Mouse (Mus musculus) cerebellum, adult 9-11 months (tissue): Measurements from ENCODE around the gene Ciao2a.

ENCODE experiments used
- DNase-seq: peaks from one replicate; pipeline ENCODE4 v3.0.0; 2022

Ciao2a gene

DNA sequence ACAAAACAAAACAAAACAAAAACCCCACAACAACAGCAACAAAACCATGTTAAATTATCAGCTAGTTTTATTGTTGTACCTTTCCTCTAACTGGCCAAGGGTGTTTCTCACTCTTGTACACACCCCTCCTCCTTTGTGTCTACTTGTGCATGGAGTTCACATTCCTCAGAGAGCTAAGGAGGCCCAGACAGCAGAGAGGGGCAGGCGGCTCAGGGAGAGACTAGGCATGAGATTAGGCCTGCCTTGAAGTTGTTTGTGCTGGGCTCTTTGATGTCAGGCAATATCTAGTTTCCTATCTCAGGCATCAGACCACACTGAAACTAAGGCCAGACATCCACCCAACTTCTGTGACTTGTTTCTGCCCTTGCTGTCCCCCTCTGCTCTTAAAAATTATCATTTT is 41.8 kb downstream of the Ciao2a start:
- no peak for DNase-seq

DNA sequence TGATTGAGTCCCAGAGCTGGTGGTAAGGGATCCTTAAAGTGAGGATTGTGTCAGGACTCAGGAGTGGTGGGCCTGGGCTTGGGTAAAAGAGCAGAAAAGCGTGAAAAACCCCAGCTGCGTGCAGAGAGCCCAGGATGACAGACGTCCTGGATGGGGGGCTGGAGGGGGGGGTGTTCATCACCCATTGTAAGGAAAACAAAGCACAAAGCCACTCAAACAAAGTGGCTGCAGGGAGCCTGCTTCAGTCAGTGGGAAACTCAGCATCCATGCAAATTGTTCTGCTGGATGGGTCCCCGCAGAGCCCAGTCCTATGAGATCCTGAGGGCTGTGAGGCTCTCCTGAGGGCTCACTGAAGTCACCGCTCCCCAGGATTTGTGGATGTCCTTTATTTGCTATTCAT is 44.1 kb downstream of the Ciao2a start:
- DNase-seq = no peak

- DNase-seq = no peak
These were observed 45.0 kb downstream of the Ciao2a start for GRCm38 (mm10) chr9:66171275-66171921.

- DNase-seq = no peak
These were observed 47.0 kb downstream of the Ciao2a start for GRCm38 (mm10) chr9:66173316-66173855.

GRCm38 (mm10) chr9:66174985-66175384 is 48.6 kb downstream of the Ciao2a start:
- no peak for DNase-seq

- DNase-seq = no peak
These were observed 51.6 kb downstream of the Ciao2a start for GRCm38 (mm10) chr9:66177975-66178374.

DNA sequence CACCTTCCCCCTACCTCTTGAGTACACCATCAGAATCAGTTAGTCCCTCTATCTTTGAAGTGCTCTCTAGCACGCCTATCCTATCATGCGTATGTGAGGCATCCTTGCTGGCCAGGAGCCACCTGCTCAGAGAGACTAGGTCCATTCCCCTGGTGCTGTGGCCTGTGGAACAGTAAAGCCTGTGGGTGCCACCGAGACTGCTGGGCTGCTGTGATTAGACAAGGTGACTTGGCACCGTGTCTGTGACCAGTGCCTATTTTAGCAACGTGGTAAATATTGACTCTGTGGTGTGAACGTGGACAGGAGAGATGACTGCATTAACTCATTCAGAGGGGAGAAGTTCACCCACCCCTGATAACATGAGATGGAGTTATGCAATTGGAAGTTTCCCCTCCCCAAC is 53.4 kb downstream of the Ciao2a start:
- no peak for DNase-seq

- DNase-seq = no peak
These were observed 54.9 kb downstream of the Ciao2a start for GRCm38 (mm10) chr9:66181126-66181825.

- no peak for DNase-seq
These were observed 55.6 kb downstream of the Ciao2a start for GRCm38 (mm10) chr9:66181826-66182678.

DNA sequence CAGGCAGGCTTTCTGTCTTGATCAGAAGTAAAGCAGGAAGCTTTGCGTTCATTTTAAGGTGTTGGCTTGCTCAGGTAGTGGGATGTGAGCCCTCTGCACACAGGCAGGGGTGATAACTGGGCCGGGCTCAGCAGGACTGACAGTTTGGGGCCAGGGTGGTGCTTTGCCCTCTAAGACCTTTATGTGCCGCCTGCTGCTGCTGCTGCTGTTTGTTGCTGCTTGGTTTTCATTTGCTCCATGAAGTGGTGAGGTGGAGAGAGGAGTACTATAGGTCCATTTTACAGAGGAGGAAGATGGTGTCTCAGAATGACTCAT is 56.2 kb downstream of the Ciao2a start:
- DNase-seq = no peak

GRCm38 (mm10) chr9:66183023-66183422 is 56.6 kb downstream of the Ciao2a start:
- DNase-seq = no peak

- DNase-seq = no peak
These were observed 58.2 kb downstream of the Ciao2a start for GRCm38 (mm10) chr9:66184572-66184971.

DNA sequence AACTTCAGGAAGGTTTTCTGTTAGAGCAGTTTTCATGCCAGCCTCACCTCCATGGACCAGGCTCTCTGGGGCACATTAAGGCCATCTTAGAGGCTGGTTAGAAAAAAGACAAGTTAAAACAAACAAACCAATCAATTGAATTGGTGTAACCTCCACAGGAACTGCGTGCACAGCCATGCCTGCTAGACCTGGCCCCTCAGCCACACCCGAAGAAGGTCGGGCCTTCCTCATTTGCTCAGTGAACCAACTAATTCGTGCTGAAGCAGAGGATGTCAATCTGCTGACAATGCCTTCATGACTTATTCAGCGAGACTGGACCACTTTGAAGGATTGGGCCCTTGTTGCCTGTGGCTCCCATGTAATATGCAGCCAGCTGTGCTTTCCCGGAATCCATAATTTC is 60.0 kb downstream of the Ciao2a start:
- no peak for DNase-seq
